Mouse (Mus musculus): ENCODE results near the gene Hint1.
"Not testable (repeated sequence)": the region's sequence is repeated elsewhere in the genome, so short reads cannot be mapped to it uniquely, and the experiment has no call there.

Hint1 gene

DNA sequence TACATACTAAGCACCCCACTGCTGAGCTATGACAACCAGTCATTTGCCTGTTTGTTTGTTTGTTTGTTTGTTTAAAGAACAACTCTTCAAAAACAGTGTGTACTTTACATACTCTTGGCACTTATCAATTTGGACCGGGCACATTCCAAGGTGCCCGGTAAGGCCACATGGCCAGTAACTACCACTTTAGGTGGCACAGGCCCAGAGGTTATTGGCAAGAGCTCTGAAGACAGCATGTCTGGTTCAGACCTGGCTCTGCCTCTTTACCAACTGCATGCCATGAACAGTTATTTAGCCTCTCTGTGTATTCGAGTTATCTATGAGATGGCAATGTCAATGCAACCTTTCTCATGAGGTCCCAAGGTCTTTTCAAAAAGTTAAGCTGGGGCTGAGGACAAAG is 30.5 kb downstream of the Hint1 start:
- not testable (repeated sequence) for DNase-seq (ENCODE audit: low read depth)

DNA sequence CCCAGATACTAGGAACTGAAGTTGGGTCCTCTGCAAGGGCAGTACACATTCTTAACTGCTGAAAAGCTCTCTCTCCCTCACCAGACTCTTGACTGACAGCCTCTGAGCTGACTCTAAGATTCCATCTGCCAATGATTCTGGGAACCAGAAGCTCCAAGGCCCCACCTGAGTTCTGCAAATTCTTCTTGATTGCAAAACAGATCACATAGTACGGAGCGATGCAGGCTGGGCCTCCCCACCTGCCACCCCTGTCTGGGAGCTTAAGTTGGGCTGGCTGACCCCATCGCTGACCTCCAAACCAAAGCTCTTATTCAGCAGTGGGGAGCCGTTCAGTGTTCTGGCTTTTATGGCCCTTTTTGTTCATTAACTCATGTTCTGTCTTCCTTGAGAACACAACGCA is 31.3 kb downstream of the Hint1 start:
- peak; percentile 48 for DNase-seq (ENCODE audit: low read depth)

DNA sequence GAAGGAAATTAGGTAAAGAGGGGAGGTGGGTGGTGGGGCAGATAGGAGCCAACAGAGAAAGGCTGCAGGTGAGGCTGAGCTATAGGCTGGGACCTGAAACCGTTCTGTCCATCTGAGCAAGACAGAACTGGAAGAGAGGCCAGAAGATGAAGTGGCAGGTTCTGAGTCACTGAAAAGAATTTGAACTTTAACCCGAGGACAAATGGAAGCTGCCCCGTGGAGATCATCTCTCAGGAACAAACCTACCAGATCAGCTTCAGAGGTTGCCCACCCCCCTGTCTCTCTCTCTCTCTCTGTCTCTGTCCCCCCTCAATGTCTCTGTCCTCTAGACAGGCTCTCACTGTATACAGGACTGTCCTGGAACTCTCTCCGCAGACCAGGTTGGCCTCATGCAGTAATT is 33.5 kb downstream of the Hint1 start:
- DNase-seq (ENCODE audit: low read depth) = no peak

DNA sequence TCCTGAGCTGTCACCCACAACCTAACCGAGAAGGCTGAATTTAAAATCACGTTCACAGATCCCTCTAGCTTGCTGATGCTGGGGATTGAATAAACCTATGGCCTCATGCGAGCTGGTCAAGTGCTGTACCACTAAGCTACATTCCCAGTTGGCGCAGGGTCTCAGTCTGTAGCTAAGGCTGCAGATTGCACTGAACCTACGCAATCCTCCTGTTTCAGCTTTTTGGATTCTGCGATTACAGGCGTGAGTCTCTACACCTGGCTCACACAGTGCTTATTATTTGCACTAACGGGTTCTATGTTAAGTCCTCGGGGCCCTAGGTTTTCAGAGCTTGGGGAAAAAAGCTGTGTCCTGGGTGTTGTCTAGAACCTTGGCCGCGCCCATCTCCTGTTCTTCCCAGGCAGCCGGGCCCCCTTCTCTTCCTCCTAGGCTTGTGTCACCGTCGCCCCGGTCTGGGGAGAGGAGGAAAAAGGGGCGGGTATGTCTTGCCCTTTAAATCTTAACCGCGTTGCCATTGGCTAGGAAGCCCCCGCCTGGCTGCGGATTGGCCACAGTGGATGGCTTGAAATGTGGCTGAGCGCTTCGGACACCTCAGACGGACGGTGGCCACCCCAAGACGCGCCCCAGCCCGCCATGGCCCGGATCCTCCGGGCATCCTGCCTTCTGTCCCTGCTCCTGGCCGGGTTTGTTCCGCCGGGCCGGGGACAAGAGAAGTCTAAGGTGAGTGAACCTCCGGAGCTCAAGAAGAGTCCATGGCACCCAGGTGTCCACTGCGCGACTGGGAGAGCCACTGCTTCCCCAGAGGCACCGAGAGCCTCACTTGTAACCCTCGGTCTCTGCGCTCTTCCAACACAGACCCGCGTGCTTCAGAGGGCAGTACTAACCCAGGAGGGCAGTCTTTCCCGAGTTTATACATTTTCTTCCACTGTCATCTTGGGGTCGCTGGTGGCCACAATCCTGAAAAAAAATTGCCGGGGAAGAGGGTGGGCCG is 36.4 kb downstream of the Hint1 start, which contains the start of gene Gpx3:
Gene Gpx3, plus strand, starts transcription at position 121 of the 991 bp plus-strand sequence.
- DNase-seq (ENCODE audit: low read depth) = no peak

DNA sequence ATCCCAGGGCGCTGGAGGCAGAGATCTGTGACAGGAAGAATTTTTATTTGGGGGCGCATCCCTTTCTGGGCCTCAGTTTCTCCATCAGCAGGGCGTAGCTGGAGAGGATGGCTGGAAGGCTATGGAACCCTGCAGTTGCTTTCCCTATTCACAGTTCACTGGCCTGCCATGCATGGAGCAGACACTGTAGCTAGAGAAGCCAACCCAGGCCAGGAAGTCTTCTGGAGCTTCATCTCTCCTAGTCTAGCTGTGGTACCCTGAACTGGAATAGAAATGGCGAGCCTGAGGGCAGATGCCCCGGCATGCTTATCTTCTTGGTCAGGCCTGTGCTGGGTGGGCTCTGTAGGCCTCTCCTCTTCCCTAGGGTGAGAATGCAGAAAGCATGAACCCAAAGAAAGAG is 37.2 kb downstream of the Hint1 start:
- DNase-seq (ENCODE audit: low read depth) = no peak

DNA sequence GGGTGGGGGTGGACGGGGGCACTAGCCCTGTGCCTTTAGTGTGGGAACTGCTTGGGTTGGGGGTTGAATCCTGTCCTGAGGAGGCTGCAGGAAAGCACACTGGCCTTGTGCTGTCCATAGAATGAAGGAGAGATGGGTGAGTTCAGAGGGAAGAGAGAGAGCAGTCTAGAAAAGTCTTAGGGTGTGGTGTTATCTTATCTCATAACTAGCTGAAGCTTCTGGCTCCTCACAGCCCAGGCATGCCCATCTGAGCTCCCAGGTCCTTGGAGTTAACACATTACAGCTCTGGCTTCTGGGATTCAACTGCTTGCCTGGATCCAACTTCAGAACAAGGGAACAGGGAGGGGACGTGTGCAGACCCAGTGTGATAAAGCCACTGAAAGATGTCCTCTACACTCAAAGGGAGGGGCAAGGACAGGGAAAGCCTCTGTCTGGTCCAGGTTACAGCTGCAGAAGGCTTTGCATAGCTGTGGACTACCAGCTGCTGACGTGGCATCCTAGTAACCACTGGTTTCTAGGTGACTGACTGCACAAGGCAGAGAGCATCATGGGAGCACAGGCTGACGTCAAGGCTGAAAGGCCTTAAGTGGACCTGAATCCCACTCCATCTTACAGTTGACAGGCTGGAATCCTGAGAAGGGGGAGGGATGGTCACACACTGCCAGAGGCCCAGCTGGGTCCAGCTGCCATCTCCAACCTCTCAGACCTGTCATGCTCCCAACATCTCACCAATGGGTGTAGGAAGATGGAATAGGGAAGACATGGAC is 37.9 kb downstream of the Hint1 start:
- peak; percentile 56 for DNase-seq (ENCODE audit: low read depth)

DNA sequence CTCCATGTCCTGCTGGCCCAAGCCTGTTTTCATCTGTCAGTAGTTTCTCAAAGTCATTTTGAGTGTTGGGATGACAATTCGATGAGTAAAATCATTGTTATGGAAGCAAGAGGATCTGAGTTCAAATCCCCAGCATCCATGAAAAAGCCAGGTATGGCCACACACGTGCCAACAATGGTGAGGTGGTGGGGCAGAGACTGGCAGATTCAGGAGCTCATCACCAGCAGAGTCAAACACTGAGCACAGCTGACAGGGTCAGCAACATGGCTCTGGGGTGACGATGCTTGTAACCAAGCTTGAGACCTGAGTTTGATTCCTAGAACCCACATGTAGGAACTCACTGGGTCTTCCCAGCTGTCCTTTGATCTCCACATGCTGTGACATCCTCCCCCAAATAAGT is 38.9 kb downstream of the Hint1 start:
- no peak for DNase-seq (ENCODE audit: low read depth)

DNA sequence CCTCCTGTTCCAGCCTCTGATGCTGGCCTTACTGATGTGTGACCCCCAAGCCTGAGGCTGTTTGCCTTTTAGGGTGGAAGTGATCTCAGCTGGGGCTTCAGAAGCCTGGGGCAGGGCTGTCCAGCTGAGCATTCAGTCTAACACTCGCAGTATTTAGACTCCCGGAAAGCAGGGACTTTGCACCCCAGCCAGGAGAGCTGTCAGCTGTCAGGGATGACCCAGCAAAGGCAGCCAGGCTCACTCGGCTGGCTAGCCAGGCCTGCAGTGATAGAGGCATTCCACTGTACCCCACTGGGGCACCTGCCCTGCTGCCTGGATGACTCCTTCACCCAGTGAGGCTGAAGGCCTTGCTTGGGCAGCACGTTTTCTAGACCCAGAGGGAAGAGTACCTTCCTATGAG is 39.7 kb downstream of the Hint1 start:
- no peak for DNase-seq (ENCODE audit: low read depth)

DNA sequence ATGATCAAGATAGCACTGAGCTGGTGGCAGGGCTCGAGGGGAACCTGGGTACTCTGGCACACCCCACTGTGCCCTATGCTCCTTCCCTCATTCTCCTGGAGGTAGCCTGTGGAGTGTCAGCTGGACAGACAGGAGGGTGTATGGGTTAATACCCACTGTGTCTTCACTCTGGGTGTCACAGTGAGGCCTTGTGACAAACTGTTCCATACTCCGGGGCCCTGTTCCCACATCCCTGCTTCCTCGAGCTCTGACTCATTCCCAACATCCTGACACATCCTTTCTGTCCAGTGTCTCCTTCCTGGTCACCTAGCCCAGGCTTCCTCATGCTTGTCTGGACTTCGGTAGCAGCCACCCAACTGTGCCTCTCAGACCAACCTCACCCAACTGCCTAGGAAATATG is 40.3 kb downstream of the Hint1 start:
- DNase-seq (ENCODE audit: low read depth) = no peak

DNA sequence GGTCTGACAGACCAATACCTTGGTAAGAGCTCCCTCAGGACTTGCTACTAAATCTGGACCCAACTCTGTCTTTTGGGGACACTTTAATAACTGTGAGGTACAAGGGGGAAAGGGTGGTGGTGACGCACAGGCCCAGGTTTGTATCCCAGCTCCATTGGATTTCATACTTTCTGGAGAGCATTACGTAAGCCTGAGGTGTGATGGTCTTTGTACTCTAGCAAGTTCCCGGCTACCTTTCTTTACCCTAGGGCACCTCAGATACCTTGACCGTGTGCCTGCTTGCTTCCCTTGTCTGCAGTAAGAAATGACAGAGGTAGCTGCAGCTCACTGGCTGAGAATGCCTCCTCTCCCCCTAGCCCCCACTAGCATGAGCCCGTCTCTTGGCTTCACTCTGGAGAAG is 41.1 kb downstream of the Hint1 start:
- DNase-seq (ENCODE audit: low read depth) = no peak

DNA sequence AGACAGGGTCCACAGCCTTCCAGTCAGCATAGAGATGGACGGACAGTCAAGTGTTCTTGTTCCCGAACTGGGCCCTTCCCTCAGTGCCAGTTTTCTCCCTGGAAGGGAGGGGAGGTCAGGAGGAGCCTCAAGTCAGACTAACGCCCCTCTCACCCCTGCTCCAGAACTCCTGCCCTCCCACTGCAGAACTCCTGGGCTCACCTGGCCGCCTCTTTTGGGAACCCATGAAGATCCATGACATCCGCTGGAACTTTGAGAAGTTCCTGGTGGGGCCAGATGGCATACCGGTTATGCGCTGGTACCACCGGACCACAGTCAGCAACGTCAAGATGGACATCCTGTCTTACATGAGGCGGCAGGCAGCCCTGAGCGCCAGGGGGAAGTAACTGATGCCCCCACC is 43.1 kb downstream of the Hint1 start:
- no peak for DNase-seq (ENCODE audit: low read depth)

DNA sequence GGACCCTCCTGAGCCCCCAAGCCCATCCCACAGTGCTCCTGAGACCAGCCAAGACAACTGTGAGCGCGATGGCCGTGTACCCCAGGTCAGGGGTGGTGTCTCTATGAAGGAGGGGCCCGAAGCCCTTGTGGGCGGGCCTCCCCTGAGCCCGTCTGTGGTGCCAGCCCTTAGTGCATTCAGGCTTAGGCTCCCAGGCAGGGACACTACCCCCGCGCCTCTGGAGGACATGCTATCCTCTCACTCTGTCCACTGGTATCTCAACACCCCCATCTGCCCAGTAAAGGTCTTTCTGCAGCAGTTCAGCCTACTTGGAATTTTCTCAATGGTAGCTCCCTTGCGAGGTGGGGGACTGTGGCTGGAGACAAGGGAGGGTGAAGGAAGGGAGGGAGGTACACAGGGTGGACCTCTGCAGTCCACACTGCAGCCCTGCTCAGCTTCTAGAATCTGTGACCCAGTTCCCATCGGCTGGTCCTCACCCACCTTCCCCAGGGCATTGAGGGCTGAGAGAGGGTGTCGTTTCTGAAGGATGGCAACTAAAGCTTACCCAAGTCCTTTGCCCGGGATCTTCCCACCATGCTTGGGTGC is 44.0 kb downstream of the Hint1 start:
- no peak for DNase-seq (ENCODE audit: low read depth)

DNA sequence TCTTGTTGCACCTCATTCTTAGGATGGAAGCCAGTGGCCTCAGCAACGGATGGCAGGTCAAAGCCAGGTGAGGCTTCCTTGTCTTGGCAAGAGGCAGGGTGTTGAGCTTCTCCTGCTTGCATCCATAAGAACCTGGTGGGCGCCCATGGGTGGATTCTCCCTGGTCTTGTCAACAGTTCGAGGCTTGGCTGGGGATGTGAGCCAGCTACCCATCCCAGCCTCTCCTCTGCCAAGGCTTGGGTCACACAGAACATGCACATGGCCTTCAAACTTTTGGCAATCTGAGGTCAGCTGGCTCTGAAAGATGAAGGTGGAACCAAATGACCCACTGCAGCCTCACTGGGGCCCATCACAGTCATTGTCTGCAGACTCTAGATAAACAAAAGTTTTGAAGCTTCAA is 45.0 kb downstream of the Hint1 start:
- no peak for DNase-seq (ENCODE audit: low read depth)

DNA sequence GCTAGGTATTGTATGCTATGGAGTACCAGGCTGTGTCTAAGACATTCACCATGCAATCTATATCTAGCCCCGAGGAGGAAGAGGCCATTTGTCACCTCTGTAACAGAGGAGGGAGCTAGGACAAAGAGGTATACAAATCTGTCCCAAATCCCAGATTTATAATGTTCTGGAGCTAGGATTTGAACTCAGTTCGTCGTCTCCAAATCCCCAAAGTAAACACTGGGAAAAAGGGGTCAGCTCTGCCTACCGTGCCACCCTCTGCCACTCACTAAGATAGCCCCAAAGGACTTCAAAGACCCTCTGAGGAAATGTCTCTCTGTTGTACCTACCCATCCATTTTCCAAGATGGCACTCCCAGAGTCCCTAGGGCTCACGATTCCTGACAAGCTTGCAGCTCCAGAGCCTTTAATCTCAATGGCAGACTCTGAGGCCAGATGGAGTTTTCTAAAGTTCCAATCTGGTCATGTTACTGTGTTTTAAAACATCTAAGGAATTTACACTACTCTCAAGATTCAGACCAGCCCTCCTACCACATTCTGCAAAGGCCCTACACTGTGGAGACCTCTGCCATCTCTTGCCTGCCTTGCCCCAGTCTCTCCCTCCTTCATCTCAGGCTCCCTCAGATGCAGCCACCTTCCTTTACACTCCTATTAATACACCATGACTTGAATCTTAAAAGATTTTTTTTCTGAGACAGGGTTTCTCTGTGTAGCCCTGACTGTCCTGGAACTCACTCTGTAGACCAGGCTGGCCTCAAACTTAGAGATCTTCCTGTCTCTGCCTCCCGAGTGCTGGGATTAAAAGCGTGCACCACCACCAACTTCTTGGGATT is 45.7 kb downstream of the Hint1 start:
- DNase-seq (ENCODE audit: low read depth) = no peak

DNA sequence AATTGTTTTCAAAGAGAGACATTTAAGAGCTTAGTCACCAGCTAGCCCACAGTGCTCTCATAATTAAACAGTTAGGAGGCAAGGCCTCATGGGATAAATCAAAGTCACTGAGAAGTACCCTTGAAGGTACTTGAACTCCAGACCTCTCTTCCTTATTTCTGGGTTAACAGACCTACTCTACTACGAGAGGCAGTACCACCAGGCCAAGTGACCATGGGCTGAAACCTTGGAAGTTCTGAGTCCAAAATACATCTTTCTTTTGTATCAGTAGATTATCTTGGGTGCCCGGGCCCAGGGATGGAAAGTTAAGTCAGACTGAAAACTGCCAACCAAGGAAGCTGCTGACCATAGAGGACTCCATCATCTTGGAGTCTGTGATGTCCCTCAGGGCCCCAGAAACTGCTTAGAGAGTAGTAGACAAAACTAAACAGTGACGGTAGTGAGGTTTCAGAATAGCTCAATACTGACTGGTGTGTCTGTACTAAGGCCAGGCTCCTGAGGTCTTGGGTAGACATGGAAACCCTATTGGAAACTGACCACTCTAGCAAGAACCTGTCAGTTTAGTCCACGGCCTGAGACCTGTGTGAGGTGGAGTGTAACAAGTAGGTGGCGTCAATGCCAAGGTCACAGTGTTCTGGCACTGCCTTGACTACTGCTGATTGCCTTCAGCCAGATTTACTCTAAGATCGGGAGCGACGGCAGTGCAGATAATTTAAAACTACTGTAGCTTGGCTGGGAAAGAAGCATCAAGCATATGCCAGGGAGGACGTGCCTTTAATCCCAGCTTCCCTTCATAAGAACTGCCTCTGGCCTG is 46.5 kb downstream of the Hint1 start:
- DNase-seq (ENCODE audit: low read depth) = no peak

DNA sequence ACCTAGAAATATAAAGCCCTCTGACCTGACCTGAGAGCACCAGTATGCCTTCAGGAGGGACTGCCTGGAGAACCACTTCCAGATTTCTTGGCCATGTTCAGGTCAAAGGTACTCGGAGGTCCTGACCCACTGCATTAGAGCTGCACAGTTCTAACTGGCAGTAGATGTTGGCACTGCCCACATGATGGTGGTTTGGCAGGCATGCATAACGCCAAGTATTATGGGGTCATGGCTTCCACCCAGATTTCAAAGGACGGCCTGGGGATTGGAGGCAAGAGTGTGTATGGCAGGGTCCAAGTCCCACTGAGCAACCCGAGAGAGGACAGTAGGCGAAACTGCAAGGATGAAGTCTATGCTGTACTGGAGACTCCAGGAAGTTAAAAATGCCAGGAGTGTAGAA is 47.7 kb downstream of the Hint1 start:
- DNase-seq (ENCODE audit: low read depth) = no peak

DNA sequence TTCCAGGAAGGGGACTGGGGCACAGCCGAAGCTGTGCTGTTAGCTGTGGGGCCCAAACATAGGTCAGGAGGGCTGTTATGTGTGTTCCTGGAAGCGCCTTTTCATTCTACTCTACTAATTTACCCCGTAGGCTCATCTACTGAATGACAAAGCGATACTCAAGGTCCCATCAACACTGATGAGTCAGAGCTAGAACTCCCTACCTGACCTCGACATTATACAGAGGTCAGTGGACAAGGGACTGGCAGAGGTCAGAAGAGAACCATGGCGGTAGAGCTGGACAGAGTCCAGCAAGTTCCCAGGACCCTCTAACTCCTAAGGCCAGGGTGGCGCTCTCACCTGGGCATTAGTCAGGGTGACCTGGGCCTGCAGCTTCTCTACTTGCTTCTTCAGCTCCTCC is 51.3 kb downstream of the Hint1 start:
- DNase-seq (ENCODE audit: low read depth) = no peak

DNA sequence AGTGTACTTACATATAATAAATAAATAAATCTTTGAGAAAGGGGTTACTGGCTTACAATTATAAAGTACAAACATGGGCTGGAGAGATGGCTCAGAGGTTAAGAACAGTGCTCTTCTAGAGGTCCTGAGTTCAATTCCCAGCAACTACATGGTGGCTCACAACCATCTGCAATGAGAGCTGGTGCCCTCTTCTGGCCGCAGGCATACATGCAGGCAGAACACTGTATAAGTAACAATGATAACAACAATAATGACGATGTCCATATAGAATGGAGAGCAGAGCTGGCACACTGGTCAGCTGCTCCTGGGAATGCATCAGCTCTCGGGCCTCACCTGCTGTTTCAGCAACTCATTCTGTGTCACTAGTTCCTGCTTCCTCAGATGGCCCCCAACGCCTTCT is 52.1 kb downstream of the Hint1 start:
- no peak for DNase-seq (ENCODE audit: low read depth)
